Mouse (Mus musculus) neural tube, embryonic 10.5 days (tissue): Measurements from ENCODE around the gene Cdc42.
A peak's percentile ranks its signal among the peaks of the same experiment; 100 is the strongest.

ENCODE experiments used
- DNase-seq: peaks from one replicate; pipeline ENCODE4 v3.0.0-alpha.2; 2017; ENCODE audit warnings: low spot score; ENCODE audit errors: extremely low spot score

The Cdc42 gene

DNA sequence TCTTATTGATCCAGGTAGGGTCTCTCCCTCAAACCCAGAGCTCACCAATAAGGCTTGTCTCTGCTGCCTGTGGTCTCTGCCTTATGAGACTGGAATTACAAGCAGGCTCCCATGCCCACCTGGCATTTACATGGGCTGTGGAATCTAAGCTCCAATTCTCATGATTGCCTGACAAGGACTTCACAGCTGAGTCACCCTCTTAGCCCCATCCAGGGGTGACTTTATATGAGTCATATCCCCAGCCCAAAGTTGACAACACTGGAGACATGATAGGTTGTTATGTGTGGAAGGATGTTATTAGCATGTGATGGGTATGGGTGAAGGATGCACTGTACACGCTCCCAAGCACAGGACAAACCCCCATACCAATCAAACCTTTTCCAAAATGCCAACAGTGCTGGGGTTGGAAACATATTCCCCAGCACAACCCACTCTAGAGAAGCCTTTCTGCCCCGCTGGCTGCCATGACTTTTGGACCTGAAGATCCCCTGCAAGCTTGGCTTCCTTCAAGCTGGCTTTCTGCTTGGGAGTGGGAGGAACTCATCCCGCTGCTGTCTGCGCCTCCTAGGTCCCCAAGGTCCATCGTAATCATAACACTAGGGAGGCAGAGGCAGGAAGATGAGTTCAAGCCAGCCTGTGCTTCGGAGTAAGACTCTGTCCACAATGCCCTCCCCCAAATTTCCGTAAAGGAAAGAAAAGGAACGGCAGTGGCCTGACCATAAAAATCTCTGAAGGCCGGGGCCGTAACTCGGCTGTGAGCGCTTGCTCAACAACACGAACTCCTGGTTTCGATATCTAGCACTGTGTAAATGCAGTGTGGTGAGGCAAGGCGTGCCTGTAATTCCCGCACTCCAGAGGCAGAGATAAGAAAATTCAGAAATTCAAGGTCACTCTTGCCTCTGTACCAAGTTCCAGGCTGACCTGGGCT is 14.3 kb upstream of the Cdc42 start:
- no peak for DNase-seq

DNA sequence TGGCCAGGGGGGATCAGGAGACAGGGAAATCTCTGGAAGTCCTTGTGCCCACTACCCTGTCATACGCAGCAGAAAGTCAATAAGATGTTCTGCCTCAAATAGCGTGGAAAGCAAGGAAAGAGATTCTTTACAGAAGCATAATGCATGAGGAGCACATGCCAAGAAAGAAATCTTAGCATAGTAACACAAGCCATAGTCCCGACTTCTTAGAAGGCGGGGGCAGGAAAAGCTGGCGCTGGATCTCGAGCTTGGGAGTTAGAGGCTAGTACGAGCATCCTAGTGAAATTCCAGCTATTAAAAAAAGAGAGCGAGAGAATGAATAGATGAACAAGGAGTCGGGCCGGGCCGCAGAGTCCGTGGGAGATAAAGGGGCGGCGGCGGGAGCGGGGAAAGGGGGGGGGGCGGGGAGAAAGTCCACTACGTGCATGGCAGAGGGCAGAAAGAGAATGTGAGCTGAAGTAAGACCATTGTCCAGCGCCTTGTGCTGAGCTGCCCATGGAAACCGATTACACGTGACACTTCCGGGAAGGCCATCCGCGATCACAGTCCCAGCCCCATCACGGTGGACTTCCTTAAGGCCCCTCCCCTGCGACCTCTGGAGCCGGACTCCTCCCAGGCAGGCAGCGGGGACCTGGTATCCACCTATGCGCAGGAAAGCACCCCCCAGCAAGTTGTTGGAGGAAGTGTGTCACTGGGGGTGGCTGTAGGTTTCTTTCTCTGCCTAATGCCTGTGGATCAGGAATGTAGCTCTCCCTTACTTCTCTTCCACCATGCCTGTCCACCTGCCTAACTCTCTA is 12.6 kb upstream of the Cdc42 start:
- DNase-seq = peak; percentile 58

GRCm38 (mm10) chr4:137368198-137368597 is 10.7 kb upstream of the Cdc42 start:
- DNase-seq = no peak

GRCm38 (mm10) chr4:137367275-137368088 is 10.0 kb upstream of the Cdc42 start:
- DNase-seq = no peak

DNA sequence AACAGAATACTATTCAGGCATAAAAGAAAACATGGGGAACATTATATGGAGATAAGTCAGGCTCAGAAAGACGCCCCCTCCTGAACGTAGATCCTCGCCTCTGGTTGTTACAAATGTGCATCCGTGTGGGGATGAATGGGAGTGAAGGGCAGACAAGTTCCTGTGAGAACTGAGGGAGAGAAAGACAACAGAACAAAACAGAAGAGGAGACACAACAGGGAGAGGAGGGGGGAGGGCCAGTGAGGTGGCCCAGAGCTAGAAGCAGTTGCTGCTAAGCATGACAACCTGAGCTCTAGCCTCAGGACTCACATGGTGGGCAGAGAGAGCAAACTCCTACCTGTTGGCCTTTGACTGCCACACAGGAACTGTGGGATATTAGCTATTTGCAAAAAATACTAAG is 8.6 kb upstream of the Cdc42 start:
- no peak for DNase-seq

DNA sequence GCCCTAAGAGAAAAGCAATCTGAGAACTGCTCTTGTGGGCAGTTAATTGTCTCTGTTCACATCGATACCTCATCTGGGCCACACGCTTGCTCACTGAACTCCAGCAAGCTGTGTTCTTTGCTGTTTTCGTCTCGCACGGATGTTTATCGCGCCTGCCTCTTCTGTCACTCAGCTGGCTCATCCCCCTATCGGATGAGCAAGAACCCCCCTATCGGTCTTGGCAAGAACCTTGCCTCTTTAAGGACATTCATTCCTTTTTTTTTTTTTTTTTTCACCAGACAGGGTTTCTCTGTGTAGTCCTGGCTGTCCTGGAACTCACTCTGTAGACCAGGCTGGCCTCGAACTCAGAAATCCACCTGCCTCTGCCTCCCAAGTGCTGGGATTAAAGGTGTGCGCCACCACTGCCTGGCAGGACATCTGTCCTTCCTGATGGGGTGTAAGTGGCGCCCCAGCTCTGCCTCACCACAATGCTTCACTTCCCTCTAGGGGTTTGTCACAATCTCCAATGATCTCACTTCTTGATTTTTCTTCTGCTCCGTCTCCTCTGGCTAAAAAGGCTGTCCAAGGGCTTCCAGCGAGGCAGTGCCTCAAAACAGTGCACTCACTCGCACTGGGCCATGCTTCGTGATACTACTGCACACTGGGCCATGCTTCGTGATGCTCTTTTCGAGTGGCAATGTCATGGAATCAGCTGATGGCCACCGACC is 8.0 kb upstream of the Cdc42 start:
- DNase-seq = no peak

DNA sequence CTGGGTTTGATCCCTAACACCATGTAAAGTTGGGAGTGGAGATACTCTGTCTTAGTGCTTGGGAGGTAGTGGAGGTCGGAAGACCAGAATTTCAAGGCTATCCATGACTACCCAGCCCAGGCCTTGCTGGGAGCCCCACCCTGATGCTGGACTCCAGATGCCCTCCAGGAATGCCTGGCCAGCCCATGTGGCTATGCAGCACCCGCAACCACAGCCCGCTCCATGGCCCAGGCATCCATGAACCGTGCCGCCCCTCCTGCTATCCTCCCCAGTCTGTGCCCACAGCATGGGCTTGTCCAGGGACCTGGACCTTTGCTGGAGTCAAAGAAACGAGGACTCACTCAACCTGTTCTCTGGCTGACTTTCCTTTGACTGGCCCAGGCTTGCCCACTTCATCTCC is 7.3 kb upstream of the Cdc42 start:
- no peak for DNase-seq

- DNase-seq = no peak
These were observed 3.5 kb upstream of the Cdc42 start for GRCm38 (mm10) chr4:137360996-137361395.

DNA sequence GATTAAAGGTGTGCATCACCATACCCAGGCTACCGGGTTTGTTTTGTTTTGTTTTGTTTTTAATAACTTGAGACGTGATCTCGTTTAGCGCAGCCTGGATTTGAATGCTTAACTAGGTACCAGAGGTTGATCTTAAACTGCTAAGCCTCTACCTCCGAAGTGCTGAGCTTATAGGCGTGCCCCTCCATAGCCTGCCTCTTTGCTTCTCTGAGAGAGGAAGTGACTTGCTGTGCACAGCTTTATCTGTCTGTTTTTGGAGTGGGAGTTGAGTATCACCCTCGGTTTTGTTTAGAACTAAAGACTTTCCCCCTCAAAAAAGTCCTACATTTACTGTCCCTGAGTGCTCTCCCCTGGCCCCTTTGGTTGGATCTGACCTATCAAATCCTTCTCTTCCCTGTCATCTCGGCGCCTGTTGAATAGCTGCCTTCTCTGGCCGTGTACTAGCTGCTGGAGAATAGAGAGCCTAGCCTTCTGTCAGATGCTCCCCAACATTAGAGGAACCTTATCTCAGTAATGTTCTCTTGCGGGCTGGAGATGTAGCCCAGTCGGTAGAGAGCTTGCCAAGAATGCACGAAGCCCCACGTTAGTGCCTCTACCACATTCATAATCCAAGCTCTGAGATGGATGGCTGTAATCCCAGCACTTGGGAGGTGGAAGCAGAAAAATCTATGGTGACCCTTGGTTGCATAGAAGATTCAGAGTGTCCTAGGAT is 927 bp upstream of the Cdc42 start:
- no peak for DNase-seq

- peak; percentile 80 for DNase-seq
These were observed 628 bp downstream of the Cdc42 start for GRCm38 (mm10) chr4:137356674-137357510.

DNA sequence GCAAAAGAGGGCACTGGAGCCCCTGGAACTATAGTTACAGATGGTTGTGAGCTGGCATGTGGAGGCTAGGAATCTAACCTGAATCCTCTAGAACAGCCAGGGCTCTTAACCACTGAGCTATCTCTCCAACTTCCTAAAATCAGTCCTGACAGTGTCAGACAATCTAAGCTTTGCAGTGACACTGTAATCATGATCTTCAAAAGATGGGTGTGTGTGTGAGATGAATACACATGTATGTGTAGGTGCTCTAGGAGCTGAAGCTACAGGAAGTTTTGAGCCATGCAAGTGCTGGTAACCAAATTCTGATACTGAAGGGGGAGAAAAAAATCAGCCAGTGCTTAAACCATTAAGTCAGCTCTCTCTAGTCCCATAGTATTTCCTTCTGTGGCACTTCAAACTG is 6.9 kb downstream of the Cdc42 start:
- no peak for DNase-seq

GRCm38 (mm10) chr4:137345790-137346189 is 11.7 kb downstream of the Cdc42 start:
- no peak for DNase-seq

GRCm38 (mm10) chr4:137345112-137345511 is 12.4 kb downstream of the Cdc42 start:
- DNase-seq = no peak

GRCm38 (mm10) chr4:137342816-137343215 is 14.7 kb downstream of the Cdc42 start:
- no peak for DNase-seq

DNA sequence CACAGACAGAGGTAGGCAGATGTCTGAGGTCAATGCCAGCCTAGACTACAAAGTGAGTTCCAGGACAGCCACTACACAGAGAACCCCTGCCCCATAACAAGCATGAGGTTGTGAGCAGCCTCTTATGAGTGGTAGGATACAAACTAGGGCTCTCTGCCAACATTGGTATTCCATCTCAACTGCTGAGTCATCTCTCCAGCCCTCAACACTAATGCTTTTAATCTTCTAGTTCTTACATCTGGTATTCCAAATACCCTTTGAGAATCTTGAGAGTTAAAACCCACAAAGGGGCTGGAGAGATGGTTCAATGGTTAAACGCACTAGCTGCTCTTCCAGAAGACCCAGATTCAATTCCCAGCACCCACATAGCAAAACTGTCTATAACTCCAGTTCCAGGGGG is 18.1 kb downstream of the Cdc42 start:
- no peak for DNase-seq

- DNase-seq = no peak
These were observed 21.1 kb downstream of the Cdc42 start for GRCm38 (mm10) chr4:137336468-137336867.

DNA sequence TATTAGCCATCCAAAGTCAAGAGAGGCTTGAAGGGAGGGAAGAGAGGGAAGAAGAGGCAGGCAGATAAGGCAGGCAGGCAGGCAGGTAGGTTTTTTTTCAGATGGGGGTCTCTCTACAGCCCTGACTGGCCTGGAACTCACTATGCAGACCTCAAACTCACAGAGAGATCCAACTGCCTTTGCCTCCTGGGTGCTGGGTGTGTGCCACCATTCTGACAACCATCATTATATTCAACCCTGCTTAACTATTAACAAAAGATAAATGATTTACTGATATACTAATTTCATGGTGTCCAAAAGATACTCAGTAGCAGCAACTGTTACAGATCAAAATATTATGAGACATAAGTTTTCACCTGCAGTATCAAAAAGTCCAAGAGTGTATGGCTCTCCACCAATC is 25.5 kb downstream of the Cdc42 start:
- DNase-seq = no peak

DNA sequence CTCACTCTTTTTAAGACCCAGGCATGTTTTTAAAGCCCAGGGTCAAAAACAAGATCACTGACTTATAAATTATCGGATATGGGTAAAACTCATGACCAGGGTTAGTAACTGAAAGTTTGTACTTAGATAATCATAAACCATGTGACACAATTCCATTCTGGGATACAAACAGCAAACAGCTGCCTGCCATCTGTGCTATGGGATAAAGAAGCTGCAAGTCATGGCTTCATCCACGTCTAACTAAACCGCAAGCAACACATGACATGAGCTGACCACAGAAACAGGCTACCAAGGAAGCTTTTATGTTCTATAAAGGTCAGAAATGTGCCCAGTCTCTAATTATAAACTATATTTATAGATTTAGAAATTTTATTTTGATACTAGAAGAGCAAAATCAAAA is 31.0 kb downstream of the Cdc42 start:
- no peak for DNase-seq

DNA sequence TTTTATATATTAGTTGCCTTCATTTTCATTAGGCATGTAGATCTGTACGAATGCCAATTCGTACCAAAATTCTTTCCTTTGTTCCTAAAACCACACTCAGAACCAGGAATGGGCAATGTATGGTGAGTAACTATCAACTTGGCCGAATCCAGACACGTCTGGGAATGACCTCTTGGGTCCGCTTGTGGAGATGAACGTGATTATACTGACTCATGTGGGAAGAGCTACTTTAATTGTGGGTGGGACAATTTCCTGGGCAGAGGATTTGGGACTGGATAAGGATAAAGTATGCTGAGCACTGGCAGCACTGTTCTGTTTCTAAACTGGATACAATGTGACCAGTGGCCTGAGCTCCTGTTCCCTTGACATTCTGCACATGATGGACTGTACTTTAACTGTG is 32.6 kb downstream of the Cdc42 start:
- no peak for DNase-seq
